Mouse (Mus musculus) pancreas, adult 10 weeks (tissue): ENCODE data around the gene Clec2d. TPM values are rescaled to one million over a fixed set of nuclear protein-coding genes. Genes with fewer than 3 reads are reported as not detected.

Source experiments
- polyA plus RNA-seq: library from polyadenylated mRNA; stranded (reverse); fragments of 350-450 nt; fragmentation: Illumina TruSeq; extraction: RNeasy Lipid Tissue Mini Kit (QIAGEN cat#74804); gene quantifications from one replicate; pipeline ENCODE4 v1.2.3, GENCODE M21; 2015; ENCODE audit warnings: low read depth, low replicate concordance; ENCODE audit not compliant: insufficient read depth

The Clec2d gene
- 34.1 TPM for polyA plus RNA-seq

DNA sequence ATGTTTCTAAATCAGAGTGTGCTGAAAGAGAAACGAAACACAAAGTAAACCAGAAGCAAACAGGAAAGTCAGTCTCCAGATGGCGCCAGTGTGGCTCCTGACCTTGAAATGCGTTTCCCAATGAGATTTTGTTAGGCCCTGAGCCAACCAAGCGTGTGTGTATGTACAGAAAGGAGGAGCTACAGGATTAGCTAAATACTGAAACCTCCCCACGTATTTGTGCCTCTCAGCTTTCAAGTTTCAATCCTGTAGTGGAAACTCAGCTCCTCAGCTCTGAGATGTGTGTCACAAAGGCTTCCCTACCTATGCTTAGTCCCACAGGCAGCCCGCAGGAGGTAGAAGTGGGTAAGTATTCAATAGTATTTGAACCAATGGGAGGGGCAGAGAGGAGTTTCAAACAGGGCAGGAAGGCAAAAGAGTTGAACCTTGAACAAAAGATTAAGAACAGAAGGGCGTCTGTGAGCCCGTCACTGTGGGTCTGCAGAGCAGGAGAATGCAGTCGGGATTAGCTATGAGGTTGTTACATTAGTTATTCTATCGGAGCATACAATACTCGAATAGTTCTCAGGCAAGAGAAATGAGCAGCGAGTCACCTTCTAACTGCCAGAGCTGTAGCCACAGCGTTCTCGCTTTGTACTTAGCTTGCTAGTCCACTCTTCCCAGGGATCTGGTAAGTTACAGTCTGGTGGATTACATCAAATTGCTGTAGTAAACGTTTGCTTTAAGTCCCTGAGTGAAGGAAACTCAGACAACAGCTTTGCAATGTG is at the start of gene Clec2d:
Gene Clec2d (plus strand): TSS at position 213 of the 767 bp plus-strand sequence.

Other genes starting within 250 kb of the Clec2d start
- gene Clec2g, start 246.2 kb upstream of the Clec2d start, polyA plus RNA-seq, result not detected
- gene Klrb1f, start 134.7 kb upstream of the Clec2d start, polyA plus RNA-seq, result not detected
- gene Clec2e, start 79.7 kb upstream of the Clec2d start, polyA plus RNA-seq, result not detected
- not detected for gene Cd69, start 94.8 kb downstream of the Clec2d start, polyA plus RNA-seq
- gene 4922502D21Rik, start 151.2 kb downstream of the Clec2d start, polyA plus RNA-seq, result not detected
- gene Clec12a, start 162.1 kb downstream of the Clec2d start, polyA plus RNA-seq, result 0.76 TPM
- gene Clec12b, start 205.3 kb downstream of the Clec2d start, polyA plus RNA-seq, result 0.78 TPM
- not detected for gene Clec1b, start 216.7 kb downstream of the Clec2d start, polyA plus RNA-seq
- gene Clec9a, start 228.2 kb downstream of the Clec2d start, polyA plus RNA-seq, result 0.90 TPM